Mouse (Mus musculus): ENCODE measurements at regions not wholly inside any gene's neighbourhood (a gene's known extent, or its start where the extent isn't known, plus 50 kb on each side); places are given as distances from the start of the nearest gene placed in this dataset.

DNA sequence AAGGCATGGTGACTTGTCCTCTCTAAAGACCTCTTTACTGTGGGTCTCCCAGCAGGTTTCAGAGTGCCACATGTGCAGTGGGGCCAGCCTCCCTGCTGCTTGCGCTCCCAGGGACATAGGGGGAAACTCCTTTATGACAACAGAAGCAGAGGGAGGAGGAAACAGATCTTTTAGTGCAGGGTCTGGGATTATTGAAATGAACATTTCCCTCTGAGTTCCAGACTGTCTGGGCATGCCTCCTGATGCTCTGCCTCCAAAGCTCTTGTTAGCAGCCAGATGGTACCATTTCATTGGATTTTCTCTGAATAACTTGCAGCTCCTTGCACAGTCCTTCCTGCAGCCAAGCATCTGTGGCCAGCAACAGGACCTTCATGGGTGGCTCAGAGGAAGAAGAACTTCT, 60.5 kb upstream of the Eef2kmt start:
- no peak for DNase-seq (ENCODE audit: low spot score)
- Histone ChIP-seq H3K27ac (replicated peaks; ENCODE audit: low read depth, low read length) (no peak overlapping the region), H3K9me3 (ENCODE audit: control insufficient read depth, low read length) (no peaks in the 10 kb centered on the region), H3K9ac (ENCODE audit: low read length) (no peak overlapping the region), H3K4me2 (ENCODE audit: low read depth, severe bottlenecking) (no peak overlapping the region), H3K27me3 (ENCODE audit: control insufficient read depth, insufficient read depth, low read length) (no peaks in the 10 kb centered on the region), H3K36me3 (ENCODE audit: control insufficient read depth, insufficient read depth, low read length) (no peaks in the 10 kb centered on the region), H3K4me1 (ENCODE audit: control insufficient read depth, insufficient read depth, low read length) (no peaks in the 10 kb centered on the region), H3K4me3 (ENCODE audit: low read depth, low read length) (no peak overlapping the region)
- ATAC-seq (ENCODE audit: insufficient number of reproducible peaks, low FRiP score, low TSS enrichment, low read depth), result no peak
- 78% methylated on average over 1 of the region's 1 CpGs for WGBS

DNA sequence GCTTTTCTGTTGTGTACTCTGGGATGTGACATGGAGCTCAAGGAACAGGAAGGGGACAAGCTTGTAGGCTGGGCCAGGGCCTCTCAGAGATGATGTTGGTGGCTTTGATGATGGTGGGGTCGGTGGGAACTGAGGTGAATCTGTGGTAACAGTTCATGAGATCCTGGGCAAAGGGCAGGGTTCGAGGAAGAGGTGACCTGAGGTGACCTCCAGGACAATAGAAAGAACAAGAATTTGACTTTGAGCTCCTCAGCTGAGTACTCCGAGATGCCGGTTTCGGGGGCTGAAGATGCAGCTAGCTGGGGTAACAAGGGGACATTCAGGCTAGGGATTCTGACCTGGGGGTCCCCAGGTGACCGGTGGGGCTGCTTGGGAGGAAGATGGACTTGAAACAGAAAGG, 57.5 kb upstream of the Eef2kmt start:
- H3K9ac ChIP-seq (ENCODE audit: low read length), result no peak overlapping the region
- H3K36me3 ChIP-seq (ENCODE audit: control insufficient read depth, insufficient read depth, low read length), result no peaks in the 10 kb centered on the region
- H3K4me3 ChIP-seq (ENCODE audit: low read depth, low read length), result no peak overlapping the region
- peaks cover under 1% of the 10 kb centered on the region; the same call in 1 of the 2 replicates for H3K27me3 ChIP-seq (ENCODE audit: control insufficient read depth, insufficient read depth, low read length)
- no peak overlapping the region for H3K27ac ChIP-seq (replicated peaks; ENCODE audit: low read depth, low read length)
- DNase-seq (ENCODE audit: low spot score) (no peak), ATAC-seq (ENCODE audit: insufficient number of reproducible peaks, low FRiP score, low TSS enrichment, low read depth) (no peak)
- no peaks in the 10 kb centered on the region for H3K4me1 ChIP-seq (ENCODE audit: control insufficient read depth, insufficient read depth, low read length)
- no peaks in the 10 kb centered on the region for H3K9me3 ChIP-seq (ENCODE audit: control insufficient read depth, low read length)
- 91% methylated on average over 6 of the region's 6 CpGs for WGBS
- no peak overlapping the region for H3K4me2 ChIP-seq (ENCODE audit: low read depth, severe bottlenecking)

DNA sequence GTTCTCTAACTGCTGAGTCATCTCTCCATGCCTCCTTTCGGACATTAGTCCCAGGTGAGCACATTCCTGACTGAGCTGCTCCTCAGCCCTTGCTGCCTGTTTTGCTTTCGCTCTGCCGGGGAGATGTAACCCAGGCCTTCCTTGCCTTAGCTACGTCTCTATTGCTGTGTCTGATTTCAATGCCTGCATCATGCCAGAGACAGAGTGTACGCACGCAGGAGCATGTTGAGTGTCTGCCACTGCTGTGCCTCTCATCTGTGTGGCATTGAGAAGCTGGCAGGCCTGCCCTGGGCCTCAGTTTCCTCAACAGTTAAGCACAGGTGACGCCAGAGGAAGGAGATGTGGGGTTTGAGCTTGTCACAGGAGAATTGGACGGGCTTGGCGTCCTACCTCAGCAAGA, 55.7 kb upstream of the Eef2kmt start:
- H3K4me3 ChIP-seq (ENCODE audit: low read depth, low read length), result no peak overlapping the region
- peaks cover 15% of the 10 kb centered on the region for H3K27me3 ChIP-seq (ENCODE audit: control insufficient read depth, insufficient read depth, low read length)
- no peaks in the 10 kb centered on the region for H3K9me3 ChIP-seq (ENCODE audit: control insufficient read depth, low read length)
- no peak overlapping the region for H3K9ac ChIP-seq (ENCODE audit: low read length)
- H3K27ac ChIP-seq (replicated peaks; ENCODE audit: low read depth, low read length), result no peak overlapping the region
- ATAC-seq (ENCODE audit: insufficient number of reproducible peaks, low FRiP score, low TSS enrichment, low read depth), result no peak
- H3K4me2 ChIP-seq (ENCODE audit: low read depth, severe bottlenecking), result no peak overlapping the region
- WGBS, result 88% methylated on average over 9 of the region's 9 CpGs
- no peaks in the 10 kb centered on the region for H3K36me3 ChIP-seq (ENCODE audit: control insufficient read depth, insufficient read depth, low read length)
- no peak for DNase-seq (ENCODE audit: low spot score)
- H3K4me1 ChIP-seq (ENCODE audit: control insufficient read depth, insufficient read depth, low read length), result no peaks in the 10 kb centered on the region

DNA sequence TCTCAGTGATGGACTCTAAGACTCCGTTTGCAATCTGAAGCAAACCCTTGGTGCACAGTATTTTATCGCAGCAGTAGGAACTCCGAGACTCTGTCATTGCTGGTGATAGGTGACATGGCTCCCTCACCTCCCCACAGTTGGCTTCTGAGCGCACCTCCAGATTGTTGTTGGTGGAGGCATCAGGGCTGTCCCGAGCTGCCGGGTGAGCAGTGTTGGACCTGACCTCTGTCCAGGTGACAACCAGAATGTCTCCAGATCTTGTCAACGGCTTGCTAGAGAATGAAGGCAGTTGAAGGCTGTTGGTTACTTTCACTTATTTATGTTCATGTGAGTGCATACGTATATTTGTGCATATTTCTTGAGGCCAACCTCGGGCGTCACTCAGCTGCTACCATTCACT, 55.0 kb upstream of the Eef2kmt start:
- ATAC-seq (ENCODE audit: insufficient number of reproducible peaks, low FRiP score, low TSS enrichment, low read depth) (no peak), DNase-seq (ENCODE audit: low spot score) (no peak)
- 92% methylated on average over 10 of the region's 10 CpGs for WGBS

DNA sequence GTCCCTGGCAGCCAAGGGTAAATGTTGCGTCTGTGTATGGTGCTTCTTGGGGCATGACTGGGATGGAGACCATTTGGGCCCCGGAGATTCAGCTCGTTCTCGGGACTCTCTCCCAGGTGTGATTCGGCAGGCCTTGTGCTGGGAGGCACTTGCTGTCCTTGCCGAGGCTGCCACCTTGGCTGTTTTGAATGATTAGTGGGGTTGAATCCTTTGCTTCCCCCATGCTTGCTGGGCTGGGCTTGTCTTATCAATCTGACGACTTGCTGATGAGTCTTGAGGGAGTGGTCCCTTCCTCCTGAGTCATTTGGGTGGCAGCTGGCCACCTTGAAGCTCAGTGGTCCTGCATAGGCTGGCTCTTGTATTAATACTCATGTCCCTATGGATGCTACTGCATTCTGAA, 52.0 kb upstream of the Eef2kmt start:
- Histone ChIP-seq H3K9ac (ENCODE audit: low read length) (no peak overlapping the region), H3K4me2 (ENCODE audit: low read depth, severe bottlenecking) (no peak overlapping the region), H3K27me3 (ENCODE audit: control insufficient read depth, insufficient read depth, low read length) (peaks cover 15% of the 10 kb centered on the region), H3K27ac (replicated peaks; ENCODE audit: low read depth, low read length) (no peak overlapping the region), H3K9me3 (ENCODE audit: control insufficient read depth, low read length) (no peaks in the 10 kb centered on the region), H3K4me3 (ENCODE audit: low read depth, low read length) (no peak overlapping the region), H3K36me3 (ENCODE audit: control insufficient read depth, insufficient read depth, low read length) (no peaks in the 10 kb centered on the region), H3K4me1 (ENCODE audit: control insufficient read depth, insufficient read depth, low read length) (no peaks in the 10 kb centered on the region)
- ATAC-seq (ENCODE audit: insufficient number of reproducible peaks, low FRiP score, low TSS enrichment, low read depth) (no peak), DNase-seq (ENCODE audit: low spot score) (no peak)
- 63% methylated on average over 7 of the region's 7 CpGs for WGBS

More for the DNA sequence above, 55.0 kb upstream of the Eef2kmt start:
- Histone ChIP-seq H3K27ac (replicated peaks; ENCODE audit: low read depth, low read length) (no peak overlapping the region), H3K9ac (ENCODE audit: low read length) (no peak overlapping the region), H3K4me1 (ENCODE audit: control insufficient read depth, insufficient read depth, low read length) (no peaks in the 10 kb centered on the region), H3K9me3 (ENCODE audit: control insufficient read depth, low read length) (no peaks in the 10 kb centered on the region), H3K27me3 (ENCODE audit: control insufficient read depth, insufficient read depth, low read length) (peaks cover 15% of the 10 kb centered on the region), H3K36me3 (ENCODE audit: control insufficient read depth, insufficient read depth, low read length) (no peaks in the 10 kb centered on the region), H3K4me2 (ENCODE audit: low read depth, severe bottlenecking) (no peak overlapping the region), H3K4me3 (ENCODE audit: low read depth, low read length) (no peak overlapping the region)

DNA sequence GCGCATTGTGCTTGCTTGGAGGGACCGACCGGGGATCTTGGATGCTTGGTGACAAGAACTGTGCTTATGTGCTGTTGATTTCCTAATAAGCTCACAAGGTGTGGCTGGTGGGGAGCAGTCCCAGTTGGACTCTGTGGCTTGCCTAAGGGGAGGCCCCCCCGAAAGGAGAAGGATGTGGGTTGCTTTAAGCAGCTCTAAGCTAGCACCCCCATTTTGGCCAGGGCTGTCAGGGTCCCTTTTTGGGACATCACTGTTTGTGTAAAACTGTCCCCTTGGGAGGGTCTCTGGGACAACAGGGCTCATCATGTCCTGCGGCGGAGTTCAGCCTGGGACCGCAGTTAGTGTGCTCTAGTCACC, 51.4 kb upstream of the Eef2kmt start:
- no peak overlapping the region for H3K27ac ChIP-seq (replicated peaks; ENCODE audit: low read depth, low read length)
- ATAC-seq (ENCODE audit: insufficient number of reproducible peaks, low FRiP score, low TSS enrichment, low read depth), result no peak
- no peak for DNase-seq (ENCODE audit: low spot score)
- WGBS, result 54% methylated on average over 7 of the region's 7 CpGs
- H3K36me3 ChIP-seq (ENCODE audit: control insufficient read depth, insufficient read depth, low read length), result no peaks in the 10 kb centered on the region
- no peaks in the 10 kb centered on the region for H3K4me1 ChIP-seq (ENCODE audit: control insufficient read depth, insufficient read depth, low read length)
- peak overlapping the region; percentile 55; the same call in 1 of the 2 replicates for H3K9ac ChIP-seq (ENCODE audit: low read length)
- peak overlapping the region; percentile 87 for H3K4me2 ChIP-seq (ENCODE audit: low read depth, severe bottlenecking)
- H3K9me3 ChIP-seq (ENCODE audit: control insufficient read depth, low read length), result no peaks in the 10 kb centered on the region
- peaks cover 15% of the 10 kb centered on the region for H3K27me3 ChIP-seq (ENCODE audit: control insufficient read depth, insufficient read depth, low read length)
- H3K4me3 ChIP-seq (ENCODE audit: low read depth, low read length), result peak overlapping the region; percentile 26

DNA sequence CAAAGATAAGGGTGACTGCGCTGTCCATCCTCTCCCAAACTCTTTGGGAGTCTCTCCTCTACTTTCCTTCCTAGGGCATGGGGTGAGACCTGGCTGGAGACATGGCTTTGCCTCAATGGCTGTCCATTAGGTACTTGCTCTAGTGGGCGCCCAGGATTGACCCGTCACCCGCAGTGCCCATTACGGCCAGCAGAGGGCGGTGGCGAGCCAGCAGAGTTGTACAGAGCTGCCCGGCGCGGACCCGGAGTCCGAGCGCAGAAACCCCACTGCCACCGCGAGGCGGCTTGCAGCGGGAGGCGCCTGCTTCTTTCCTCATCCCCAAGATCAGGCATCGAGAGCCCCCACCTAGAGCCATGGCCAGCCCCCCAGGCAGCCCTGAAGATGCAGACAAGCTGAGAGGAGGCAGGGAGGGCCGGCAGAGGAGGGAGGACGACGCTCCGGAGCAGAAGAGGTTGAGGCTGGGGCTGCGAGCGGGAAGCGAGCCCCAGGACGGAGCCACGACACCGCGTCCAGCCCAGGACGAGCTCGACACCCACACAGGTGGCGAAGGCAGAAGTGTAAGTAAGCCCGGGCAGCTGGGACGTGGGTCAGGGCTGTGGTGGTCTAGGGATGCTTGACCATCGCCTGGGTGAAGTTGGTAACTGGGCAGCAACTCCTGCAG, 50.9 kb upstream of the Eef2kmt start:
- peak overlapping the region; percentile 26 for H3K4me3 ChIP-seq (ENCODE audit: low read depth, low read length)
- DNase-seq (ENCODE audit: low spot score) (peak; percentile 99), ATAC-seq (ENCODE audit: insufficient number of reproducible peaks, low FRiP score, low TSS enrichment, low read depth) (peak; percentile 90)
- H3K4me1 ChIP-seq (ENCODE audit: control insufficient read depth, insufficient read depth, low read length), result no peaks in the 10 kb centered on the region
- WGBS, result 2% methylated on average over 36 of the region's 36 CpGs
- peak overlapping the region; percentile 87 for H3K4me2 ChIP-seq (ENCODE audit: low read depth, severe bottlenecking)
- no peaks in the 10 kb centered on the region for H3K9me3 ChIP-seq (ENCODE audit: control insufficient read depth, low read length)
- no peak overlapping the region for H3K27ac ChIP-seq (replicated peaks; ENCODE audit: low read depth, low read length)
- H3K36me3 ChIP-seq (ENCODE audit: control insufficient read depth, insufficient read depth, low read length), result no peaks in the 10 kb centered on the region
- peaks cover 15% of the 10 kb centered on the region for H3K27me3 ChIP-seq (ENCODE audit: control insufficient read depth, insufficient read depth, low read length)
- peak overlapping the region; percentile 55 for H3K9ac ChIP-seq (ENCODE audit: low read length)
